Mouse (Mus musculus) bone marrow macrophage, adult 2 months (primary cell): ENCODE measurements around the gene Traf3.

Source experiments
- CTCF ChIP-seq: IDR thresholded peaks from 2 replicates; pipeline ENCODE4 v1.5.1; 2012; ENCODE audit warnings: low read depth, mild to moderate bottlenecking, low read length, moderate library complexity
- POLR2A ChIP-seq: IDR thresholded peaks from 2 replicates; pipeline ENCODE4 v1.6.1; 2012; ENCODE audit warnings: mild to moderate bottlenecking, low read depth, low read length, borderline replicate concordance

- no peak for TF ChIP-seq POLR2A
- no peak for TF ChIP-seq CTCF
Observed at GRCm38 (mm10) chr12:111162312-111163061, 3.7 kb upstream of the Traf3 start.
